Mouse (Mus musculus): ENCODE measurements around the gene Slc8a2. TPM values are rescaled to one million over a fixed set of nuclear protein-coding genes. Genes with fewer than 3 reads are reported as not detected.
A peak's percentile ranks its signal among the peaks of the same experiment; 100 is the strongest.

Slc8a2 gene
- total RNA-seq, 2 experiments from 2014 or later: not detected

- no peak for ATAC-seq (replicated peaks; ENCODE audit: low FRiP score, low TSS enrichment, poor library complexity, severe bottlenecking)
Observed at GRCm38 (mm10) chr7:16156105-16156714, 26.6 kb downstream of the Slc8a2 start.

DNA sequence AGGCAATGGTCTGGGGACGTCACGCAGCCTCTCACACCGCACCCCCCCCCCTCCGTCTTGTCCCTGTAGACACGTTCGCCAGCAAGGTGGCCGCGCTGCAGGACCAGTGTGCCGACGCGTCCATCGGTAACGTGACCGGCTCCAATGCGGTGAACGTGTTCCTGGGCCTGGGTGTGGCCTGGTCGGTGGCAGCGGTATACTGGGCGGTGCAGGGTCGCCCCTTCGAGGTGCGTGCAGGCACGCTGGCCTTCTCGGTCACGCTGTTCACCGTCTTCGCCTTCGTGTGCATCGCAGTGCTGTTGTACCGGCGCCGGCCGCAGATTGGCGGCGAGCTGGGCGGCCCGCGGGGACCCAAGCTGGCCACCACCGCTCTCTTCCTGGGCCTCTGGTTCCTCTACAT lies 29.1 kb downstream of the Slc8a2 start:
- ATAC-seq (replicated peaks; ENCODE audit: low FRiP score, low TSS enrichment, poor library complexity, severe bottlenecking): peak; percentile 22; the same call in 1 of the 2 replicates

DNA sequence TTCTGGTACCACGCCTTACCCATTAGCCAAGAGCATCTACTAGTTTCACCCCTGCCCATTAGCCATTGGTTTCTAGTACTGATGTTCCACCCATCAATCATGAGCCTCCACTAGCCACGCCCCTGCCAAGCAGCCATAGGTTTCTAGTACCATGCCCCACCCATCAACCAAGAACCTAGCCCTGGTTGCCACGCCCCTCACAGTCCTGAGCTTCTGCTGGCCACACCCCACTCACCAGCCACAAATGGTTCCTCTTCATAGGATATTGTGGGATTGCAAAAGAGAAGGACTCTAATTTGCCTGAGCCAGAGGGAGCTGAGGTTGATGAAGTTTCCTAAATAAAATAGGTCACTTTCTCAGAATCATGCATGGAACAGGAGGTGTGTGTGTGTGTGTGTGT lies 31.1 kb downstream of the Slc8a2 start:
- peak; percentile 47; the same call in 1 of the 2 replicates for ATAC-seq (replicated peaks; ENCODE audit: low FRiP score, low TSS enrichment, poor library complexity, severe bottlenecking)

DNA sequence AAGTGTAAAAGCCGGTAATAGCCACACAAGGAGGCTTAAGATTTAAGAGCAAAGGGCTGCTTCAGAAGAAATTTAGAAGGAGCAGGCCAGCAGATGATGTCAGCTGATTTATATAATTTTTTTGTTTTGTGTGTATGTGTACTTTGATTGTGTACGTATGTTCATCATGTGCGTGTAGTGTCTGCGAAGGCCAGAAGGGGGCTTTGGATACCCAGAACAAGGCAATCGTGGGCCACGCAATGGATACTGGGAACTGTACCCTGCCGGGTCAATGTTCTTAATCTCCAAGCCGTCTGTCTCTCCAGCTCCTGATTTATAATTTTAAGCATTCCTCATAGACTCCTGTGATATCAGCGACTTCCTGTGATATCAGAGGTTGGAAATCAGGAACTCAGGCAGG lies 31.7 kb downstream of the Slc8a2 start:
- no peak for ATAC-seq (replicated peaks; ENCODE audit: low FRiP score, low TSS enrichment, poor library complexity, severe bottlenecking)

GRCm38 (mm10) chr7:16162036-16162435 lies 32.4 kb downstream of the Slc8a2 start:
- no peak for ATAC-seq (replicated peaks; ENCODE audit: low FRiP score, low TSS enrichment, poor library complexity, severe bottlenecking)

GRCm38 (mm10) chr7:16172141-16172581 lies 42.5 kb downstream of the Slc8a2 start:
- no peak for ATAC-seq (replicated peaks; ENCODE audit: low FRiP score, low TSS enrichment, poor library complexity, severe bottlenecking)

DNA sequence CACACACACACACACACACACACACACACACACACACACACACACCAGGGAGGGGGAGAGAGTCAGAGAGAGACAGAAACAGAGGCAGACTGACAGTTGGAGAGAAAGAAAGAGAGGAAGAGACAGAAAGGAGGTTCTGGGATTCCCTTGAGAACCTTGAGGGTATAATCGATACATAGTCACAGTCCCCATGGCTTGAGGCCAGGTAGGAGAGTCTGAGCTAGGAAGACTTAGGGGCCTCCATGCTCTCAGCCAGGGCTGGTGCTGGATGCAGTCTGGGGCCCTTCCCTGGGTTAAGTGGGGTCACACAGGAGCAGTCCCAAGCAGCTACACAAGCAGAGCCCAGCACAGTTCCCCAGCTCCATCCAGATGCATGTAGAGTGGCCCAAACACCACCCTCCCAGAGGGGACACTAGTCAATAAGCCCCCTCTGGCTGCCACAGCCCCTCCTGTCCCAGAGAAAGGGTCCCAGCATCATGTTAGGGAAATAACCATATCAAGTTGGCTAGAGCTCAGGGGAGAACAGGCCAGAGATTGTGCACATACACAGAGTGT lies 43.0 kb downstream of the Slc8a2 start:
- ATAC-seq (replicated peaks; ENCODE audit: low FRiP score, low TSS enrichment, poor library complexity, severe bottlenecking): no peak

DNA sequence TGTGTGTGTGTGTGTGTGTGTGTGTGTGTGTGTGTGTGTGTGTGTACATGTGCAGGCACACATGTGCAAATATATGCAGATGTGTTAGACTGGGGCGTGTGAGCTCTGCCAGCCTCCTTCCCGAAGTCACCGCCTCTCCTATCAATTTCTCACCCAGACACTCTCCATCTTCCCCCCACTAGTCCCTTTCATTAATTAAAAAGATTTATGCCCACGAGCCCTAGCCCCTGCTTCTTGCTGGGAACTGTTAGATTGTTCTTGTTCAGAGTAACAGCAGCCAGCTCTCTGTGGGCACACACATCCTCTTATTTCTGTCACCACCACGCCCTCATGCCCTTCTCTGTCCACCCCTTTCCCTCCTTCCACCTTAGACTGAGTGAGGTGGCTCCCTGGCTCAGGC lies 43.5 kb downstream of the Slc8a2 start:
- no peak for ATAC-seq (replicated peaks; ENCODE audit: low FRiP score, low TSS enrichment, poor library complexity, severe bottlenecking)

DNA sequence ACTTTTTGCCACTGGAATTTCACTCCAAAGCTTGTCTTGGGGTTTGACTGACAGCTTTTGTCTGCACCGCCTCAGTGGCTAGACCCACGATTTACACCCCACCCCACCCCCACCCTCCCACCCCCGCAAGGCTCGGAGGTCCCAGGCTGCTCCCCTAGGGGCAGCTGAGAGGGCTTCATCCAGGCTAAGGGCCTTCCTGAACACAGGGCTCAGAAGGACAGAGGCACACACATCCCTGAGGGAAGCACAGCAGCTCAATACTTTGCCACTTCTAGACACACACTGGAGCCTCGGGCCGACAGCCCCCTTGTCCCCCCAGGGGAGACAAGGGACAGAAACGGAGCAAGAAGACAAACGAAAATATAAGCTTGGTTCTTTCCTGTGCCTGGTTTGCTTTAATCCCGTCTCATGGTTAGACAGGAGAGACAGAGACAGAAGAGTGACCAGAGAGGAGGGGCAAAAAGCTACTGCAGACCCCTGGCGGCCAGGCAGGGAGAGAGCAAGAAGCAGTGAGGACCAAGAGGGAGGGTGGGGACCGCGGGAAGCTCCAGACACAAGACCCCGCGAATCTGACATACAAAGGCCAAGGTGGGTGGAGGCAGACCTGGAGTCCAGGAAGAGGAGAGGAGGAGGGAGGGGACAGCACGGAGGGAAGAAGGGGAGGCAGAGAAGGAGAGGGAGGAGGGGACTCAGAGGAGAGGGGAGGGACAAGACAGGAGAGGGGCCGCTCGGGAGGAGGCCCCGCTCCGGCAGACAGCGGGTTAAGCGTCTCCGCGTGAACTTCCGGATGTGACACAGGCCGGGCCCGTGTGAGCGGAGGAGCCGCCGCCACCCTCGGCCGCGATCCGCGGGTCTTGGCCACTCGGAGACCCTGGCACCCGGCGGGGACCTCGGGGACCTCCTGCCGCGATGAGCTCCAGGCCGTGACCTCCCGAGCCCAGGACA lies 45.2 kb downstream of the Slc8a2 start, which contains the start of gene Meis3:
Gene Meis3, plus strand, starts transcription at position 494 of the 945 bp plus-strand sequence.
- peak; percentile 24 for ATAC-seq (replicated peaks; ENCODE audit: low FRiP score, low TSS enrichment, poor library complexity, severe bottlenecking)

DNA sequence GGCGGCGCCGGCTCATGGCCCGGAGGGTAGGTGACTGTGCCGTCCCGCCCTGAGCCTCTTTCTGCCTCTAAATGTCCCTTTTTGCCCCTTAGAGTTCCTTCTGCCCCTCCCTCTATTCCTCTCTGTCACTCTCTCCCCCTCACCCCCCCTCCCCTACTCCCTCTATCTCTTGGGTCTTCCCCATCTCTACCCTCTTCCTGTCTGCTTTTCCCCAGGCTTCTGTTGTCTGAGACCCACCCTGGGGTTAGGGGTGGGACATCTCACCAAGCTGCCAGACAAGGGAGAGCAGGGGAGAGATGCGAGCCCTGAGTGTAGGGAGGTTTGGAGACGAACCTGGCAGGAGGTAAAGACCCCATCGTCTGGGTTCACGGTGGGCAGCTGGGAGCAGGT lies 45.9 kb downstream of the Slc8a2 start:
- ATAC-seq (replicated peaks; ENCODE audit: low FRiP score, low TSS enrichment, poor library complexity, severe bottlenecking): no peak

DNA sequence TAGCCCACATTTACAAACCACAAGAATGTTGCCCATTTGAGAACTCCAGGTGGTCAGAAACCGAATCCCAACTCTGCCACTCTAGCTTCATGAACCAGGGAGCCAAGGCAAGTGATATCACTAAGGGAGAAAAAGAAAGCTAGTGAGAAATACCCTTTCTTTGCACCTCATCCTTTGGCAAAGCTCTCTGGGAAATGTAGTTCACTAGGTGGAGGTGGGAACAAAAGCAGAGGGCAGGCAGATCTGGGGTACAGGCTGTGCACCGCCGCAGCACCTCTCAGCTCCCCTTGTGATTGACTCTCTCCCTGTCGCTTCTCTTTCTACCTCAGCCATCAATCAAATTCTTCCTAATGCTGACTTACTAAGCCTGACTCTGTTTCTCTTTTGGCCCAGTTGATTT lies 48.5 kb downstream of the Slc8a2 start:
- ATAC-seq (replicated peaks; ENCODE audit: low FRiP score, low TSS enrichment, poor library complexity, severe bottlenecking): no peak

- ATAC-seq (replicated peaks; ENCODE audit: low FRiP score, low TSS enrichment, poor library complexity, severe bottlenecking): peak; percentile 78
Observed at GRCm38 (mm10) chr7:16183663-16184062, 54.0 kb downstream of the Slc8a2 start.

DNA sequence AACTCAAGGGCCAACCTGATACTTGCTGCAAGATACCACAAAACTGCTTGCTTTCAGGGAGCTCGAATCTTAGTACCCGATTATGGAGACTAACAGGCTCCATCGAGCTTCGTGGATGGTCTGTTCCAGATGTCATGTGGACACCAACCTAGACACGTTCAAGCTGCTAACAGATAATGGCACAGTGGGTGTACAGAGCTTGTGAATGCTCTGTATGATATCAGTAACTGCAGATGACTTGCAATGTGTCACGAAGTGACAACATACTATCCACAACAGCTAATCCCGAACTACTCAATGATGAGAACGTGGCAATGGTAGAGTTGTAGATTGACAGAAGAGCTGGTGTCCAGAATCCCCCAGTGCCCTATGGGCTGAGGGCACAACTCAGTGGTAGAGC lies 57.9 kb downstream of the Slc8a2 start:
- peak; percentile 48 for ATAC-seq (replicated peaks; ENCODE audit: low FRiP score, low TSS enrichment, poor library complexity, severe bottlenecking)

GRCm38 (mm10) chr7:16192315-16192714 lies 62.7 kb downstream of the Slc8a2 start:
- peak; percentile 91 for ATAC-seq (replicated peaks; ENCODE audit: low FRiP score, low TSS enrichment, poor library complexity, severe bottlenecking)

GRCm38 (mm10) chr7:16193702-16194101 lies 64.1 kb downstream of the Slc8a2 start:
- ATAC-seq (replicated peaks; ENCODE audit: low FRiP score, low TSS enrichment, poor library complexity, severe bottlenecking): no peak

- no peak for ATAC-seq (replicated peaks; ENCODE audit: low FRiP score, low TSS enrichment, poor library complexity, severe bottlenecking)
Observed at GRCm38 (mm10) chr7:16196616-16197015, 67.0 kb downstream of the Slc8a2 start.

- ATAC-seq (replicated peaks; ENCODE audit: low FRiP score, low TSS enrichment, poor library complexity, severe bottlenecking): no peak
Observed at GRCm38 (mm10) chr7:16197166-16197565, 67.5 kb downstream of the Slc8a2 start.

DNA sequence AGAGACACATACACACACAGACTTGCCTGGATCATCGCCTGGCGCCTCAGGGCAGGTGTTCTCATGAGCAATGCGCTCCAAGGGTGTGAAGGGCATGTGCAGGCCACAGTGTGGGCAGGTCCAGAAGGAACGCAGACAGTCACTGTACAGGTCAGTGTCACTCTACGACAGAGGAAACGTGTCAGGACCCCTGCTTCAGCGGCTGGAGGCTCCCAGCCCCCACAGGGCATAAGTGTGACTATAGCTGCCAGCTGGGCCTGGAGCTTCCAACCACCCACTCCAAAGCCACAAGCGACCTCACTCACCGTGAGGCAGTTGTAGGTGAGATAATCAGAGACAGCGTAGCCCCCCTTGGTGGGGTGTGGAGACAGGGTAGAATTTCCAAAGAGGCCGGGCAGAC lies 68.9 kb downstream of the Slc8a2 start:
- no peak for ATAC-seq (replicated peaks; ENCODE audit: low FRiP score, low TSS enrichment, poor library complexity, severe bottlenecking)

DNA sequence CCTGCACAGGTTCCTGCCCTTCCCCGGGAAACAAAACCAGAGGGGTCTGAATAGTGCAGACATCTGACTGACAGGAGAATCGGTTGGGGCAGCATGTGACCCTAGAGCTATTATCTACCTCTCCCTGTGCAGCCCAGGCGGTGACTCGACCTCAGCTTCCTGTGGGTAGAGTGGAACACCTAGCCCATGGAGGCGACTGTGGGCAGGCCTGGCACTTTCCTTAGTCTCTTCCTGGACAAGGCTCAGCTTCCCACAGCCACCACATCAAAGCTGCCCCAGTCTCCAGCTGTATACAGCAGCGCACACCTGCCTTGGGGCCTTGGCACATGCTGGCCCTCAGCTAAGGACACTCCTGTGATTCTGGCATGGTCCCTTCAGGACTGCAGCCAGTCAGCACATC lies 71.5 kb downstream of the Slc8a2 start:
- no peak for ATAC-seq (replicated peaks; ENCODE audit: low FRiP score, low TSS enrichment, poor library complexity, severe bottlenecking)

DNA sequence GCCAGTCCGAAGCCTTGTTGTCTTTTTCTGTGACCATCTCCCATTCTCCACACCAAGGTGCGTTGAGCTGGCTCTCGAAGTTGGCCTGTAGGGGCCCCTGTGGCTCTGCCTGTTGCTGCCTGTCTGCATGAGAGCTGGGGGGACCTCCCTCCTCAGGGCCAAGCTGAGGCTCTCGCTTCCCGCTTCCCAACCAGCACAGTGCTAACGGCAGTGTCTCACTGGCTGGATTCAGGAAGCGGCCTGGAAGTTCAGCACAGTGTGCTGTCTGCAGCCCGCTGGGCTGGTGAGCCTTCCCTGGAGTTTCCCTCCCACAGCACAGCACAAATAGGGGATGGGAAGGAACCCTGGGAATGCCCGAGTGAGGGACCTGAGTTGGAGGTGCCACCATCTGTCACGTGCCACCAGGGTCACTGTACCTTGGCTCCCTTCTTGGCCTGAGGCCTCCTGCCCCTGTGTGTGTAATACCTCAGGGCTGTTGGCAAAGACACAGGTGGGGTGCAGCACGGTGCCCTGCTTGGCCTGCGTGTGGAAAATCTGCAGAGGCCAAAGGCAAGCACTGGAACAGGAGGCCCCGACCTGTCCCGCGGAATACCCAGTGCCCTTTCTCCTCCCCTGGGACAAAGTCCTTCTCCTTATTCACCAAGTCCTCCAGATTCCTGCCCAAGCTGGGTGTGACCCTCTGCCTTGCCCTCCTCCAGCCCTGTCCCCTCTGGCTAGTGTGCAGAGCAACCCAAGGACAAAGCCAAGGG lies 73.3 kb downstream of the Slc8a2 start:
- ATAC-seq (replicated peaks; ENCODE audit: low FRiP score, low TSS enrichment, poor library complexity, severe bottlenecking): no peak
